Mouse (Mus musculus) ovary, postnatal 14 days (tissue): ENCODE data around the gene Marc1.
A peak's percentile ranks its signal among the peaks of the same experiment; 100 is the strongest.

Source experiments
- DNase-seq: peaks from one replicate; pipeline ENCODE4 v3.0.0; 2022; ENCODE audit warnings: low spot score

Gene Marc1

GRCm38 (mm10) chr1:184761988-184762387 is 49.1 kb downstream of the Marc1 start:
- no peak for DNase-seq

- no peak for DNase-seq
These were observed 58.4 kb downstream of the Marc1 start for GRCm38 (mm10) chr1:184752671-184753070.

GRCm38 (mm10) chr1:184750114-184750664 is 60.9 kb downstream of the Marc1 start:
- DNase-seq = no peak

- no peak for DNase-seq
These were observed 62.4 kb downstream of the Marc1 start for GRCm38 (mm10) chr1:184748692-184749152.

- DNase-seq = peak; percentile 38
These were observed 73.1 kb downstream of the Marc1 start for GRCm38 (mm10) chr1:184737876-184738479.

- no peak for DNase-seq
These were observed 73.9 kb downstream of the Marc1 start for GRCm38 (mm10) chr1:184737228-184737627.
